Mouse (Mus musculus) cerebellum, adult 2 months (tissue): ENCODE data around the gene Cblc.

ENCODE experiments used
- CTCF ChIP-seq: fragments of 200-500 bp; IDR thresholded peaks from 2 replicates; pipeline ENCODE4 v1.5.1; 2011; ENCODE audit warnings: low read depth, mild to moderate bottlenecking, control low read depth, low read length, moderate library complexity, borderline replicate concordance; ENCODE audit not compliant: insufficient read depth
- POLR2A ChIP-seq: fragments of 200-500 bp; IDR thresholded peaks from 2 replicates; pipeline ENCODE4 v1.6.1; 2011; ENCODE audit warnings: low read length, control low read depth, borderline replicate concordance; ENCODE audit not compliant: insufficient read depth

DNA sequence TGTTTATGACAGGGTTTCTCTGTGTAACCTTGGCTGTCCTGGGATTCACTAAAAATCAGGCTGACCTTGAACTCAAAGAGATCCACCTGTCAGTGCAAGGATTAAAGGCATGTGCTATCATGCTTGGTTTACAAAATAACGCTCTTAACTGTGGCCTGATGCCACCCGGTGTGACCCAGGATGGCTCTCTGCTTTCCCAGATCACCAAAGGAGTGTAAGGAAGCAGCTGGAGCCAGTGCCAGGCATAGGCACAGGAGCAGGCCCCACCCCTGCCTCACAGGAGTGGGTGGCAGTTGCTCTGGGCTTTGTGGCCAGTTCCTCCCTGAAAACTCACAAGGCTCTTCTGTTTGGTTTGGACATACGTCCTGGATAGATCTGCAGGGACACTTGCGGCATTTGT is 43.8 kb upstream of the Cblc start:
- TF ChIP-seq CTCF (no peak), POLR2A (no peak)
